Mouse (Mus musculus) kidney, postnatal 36 days (tissue): ENCODE measurements around the gene Cpeb1.

Experiments
- DNase-seq, 2 experiments: peaks; one replicate each; pipeline ENCODE4 v3.0.0; 2021 to 2022; ENCODE audit warnings: mixed read lengths in 2 of 2

Cpeb1 gene

GRCm38 (mm10) chr7:81326043-81326442 lies 129.2 kb downstream of the Cpeb1 start:
- no peak for DNase-seq

GRCm38 (mm10) chr7:81321776-81322175 lies 133.5 kb downstream of the Cpeb1 start:
- DNase-seq = no peak

- DNase-seq = no peak
Observed at GRCm38 (mm10) chr7:81319749-81320148, 135.5 kb downstream of the Cpeb1 start.

- DNase-seq = peak; percentile 36 to 40
Observed at GRCm38 (mm10) chr7:81315583-81315982, 139.7 kb downstream of the Cpeb1 start.

GRCm38 (mm10) chr7:81311581-81311980 lies 143.7 kb downstream of the Cpeb1 start:
- DNase-seq = no peak

- DNase-seq = no peak
Observed at GRCm38 (mm10) chr7:81311130-81311529, 144.1 kb downstream of the Cpeb1 start.

- no peak for DNase-seq
Observed at GRCm38 (mm10) chr7:81309247-81309646, 146.0 kb downstream of the Cpeb1 start.

- no peak for DNase-seq
Observed at GRCm38 (mm10) chr7:81307735-81308134, 147.5 kb downstream of the Cpeb1 start.

- no peak for DNase-seq
Observed at GRCm38 (mm10) chr7:81304675-81305074, 150.6 kb downstream of the Cpeb1 start.

- DNase-seq = peak; percentile 28 to 64
Observed at GRCm38 (mm10) chr7:81304100-81304499, 151.2 kb downstream of the Cpeb1 start.

- peak; percentile 76 to 79 for DNase-seq
Observed at GRCm38 (mm10) chr7:81303682-81304081, 151.6 kb downstream of the Cpeb1 start.

- DNase-seq = no peak
Observed at GRCm38 (mm10) chr7:81301323-81301722, 153.9 kb downstream of the Cpeb1 start.

- DNase-seq = peak; percentile 27 to 43
Observed at GRCm38 (mm10) chr7:81298206-81298605, 157.1 kb downstream of the Cpeb1 start.
